Mouse (Mus musculus): ENCODE results near the gene Efcab11. TPM values are rescaled to one million over a fixed set of nuclear protein-coding genes. Genes with fewer than 3 reads are reported as not detected.
A peak's percentile ranks its signal among the peaks of the same experiment; 100 is the strongest.

The Efcab11 gene
- polyA plus RNA-seq (2017; shearing (Covaris generic)) = 1 to 10 TPM; 1.0 to 1.5 TPM

DNA sequence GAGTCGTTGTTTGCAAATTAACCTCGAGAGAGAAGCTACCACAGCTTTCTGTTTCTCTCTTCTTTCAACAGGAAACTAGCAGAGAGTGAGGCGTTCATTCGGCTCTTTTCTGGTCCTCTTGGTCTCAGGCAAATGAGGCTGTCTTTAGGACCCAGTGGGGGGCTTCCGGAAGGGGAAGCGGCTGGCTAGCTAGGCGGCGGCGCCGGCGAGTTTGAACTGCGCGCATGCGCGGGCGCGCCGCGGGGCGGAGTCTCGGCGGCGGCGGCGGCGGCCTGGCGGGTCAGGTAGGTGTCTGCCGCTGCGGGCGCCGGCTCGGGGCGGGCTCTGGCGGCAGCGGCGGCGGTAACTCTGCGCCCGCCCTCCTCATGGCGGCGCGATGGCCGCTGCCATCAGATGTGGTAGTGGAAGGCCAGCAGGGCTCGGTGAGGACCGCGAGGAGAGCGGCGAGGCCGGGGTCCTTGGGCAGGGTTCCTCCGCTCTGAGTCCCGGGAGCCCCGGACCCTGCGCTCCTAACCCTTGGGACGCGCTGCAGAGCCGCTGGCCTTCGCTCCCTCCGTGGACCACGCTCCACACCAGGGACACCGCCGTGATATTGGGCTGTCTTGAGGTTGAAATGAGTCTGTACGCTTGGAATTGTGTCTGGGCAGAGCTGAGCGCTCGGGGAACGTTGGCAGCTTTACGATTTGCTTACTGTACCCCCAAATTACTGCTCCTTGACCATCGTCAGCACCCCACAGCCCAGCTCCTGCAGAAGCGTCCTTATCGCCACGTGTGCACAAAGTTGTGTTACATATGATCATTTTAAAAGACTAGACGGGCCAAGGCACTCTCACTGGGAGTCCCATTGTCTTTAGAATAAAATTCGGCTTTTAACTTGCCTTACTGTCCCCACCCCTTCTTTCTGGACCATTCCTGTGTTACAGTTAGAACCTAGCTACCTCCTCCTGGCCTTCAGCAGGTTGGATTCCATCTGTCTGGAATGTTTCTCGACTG is at the start of gene Efcab11, which contains the start of gene Tdp1:
Gene Efcab11 (minus strand): TSS at position 171 of the 993 bp plus-strand sequence.
Gene Tdp1 (plus strand): TSS at position 249 of the 993 bp plus-strand sequence.
- ATAC-seq = peak; percentile 78

GRCm38 (mm10) chr12:99933630-99934029 is 49.4 kb upstream of the Efcab11 start:
- ATAC-seq = no peak

DNA sequence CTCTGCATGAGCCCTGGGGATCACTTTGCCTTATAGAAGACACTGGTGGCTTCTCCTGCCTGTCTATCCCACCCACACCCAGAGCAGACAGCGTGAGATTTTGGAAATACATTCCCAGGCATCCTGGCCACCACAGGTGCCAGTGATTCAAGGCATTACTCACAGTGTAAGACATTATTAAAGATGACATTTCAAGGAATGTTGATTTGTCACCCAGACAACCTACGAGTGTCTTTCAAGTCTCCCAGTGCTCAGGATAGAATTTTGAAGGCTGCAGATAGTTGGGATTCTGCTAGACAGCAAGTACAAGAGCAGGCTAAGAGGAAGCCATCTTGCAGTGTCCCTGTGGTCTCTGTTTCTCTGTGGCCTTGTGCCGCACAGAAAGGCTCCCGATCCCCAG is 48.0 kb upstream of the Efcab11 start:
- ATAC-seq = no peak

DNA sequence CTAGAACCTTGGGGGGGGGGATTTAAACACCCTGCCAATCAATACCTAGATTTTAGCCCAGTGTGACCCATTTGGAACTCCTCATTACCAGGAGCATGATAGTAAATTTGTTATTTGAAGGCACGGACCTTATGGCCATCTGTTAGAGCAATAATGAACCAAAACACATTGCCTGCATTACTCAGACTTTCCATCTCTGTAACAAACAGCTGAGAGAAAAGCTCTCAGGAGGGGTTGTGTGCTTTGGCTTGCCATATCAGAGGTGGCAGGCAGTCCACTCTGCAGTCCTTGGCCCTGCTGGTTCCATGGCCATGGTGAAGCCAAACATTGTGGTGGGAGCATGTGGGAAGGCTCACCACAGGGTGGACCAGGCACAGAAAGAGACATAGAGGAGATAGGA is 44.9 kb upstream of the Efcab11 start:
- ATAC-seq = no peak

GRCm38 (mm10) chr12:99928311-99928710 is 44.1 kb upstream of the Efcab11 start:
- ATAC-seq = no peak

DNA sequence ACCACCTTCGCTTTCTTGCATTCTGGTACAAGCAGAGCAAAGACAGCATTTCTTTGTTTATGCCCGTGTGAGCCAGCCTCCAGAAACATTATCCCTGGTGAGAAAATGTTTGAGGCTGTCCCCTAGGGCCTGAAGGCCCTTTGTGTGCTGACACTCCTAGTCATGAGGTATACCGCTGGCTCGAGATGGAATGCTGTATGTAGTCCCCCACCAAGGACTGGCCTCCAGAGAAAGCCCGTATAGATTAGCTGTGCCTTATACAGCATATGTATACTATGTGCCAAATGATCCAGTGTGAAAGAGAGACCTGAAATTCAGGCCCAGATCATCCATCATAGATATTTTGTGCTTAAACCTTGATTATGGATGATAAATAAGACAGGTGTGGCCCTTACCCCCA is 39.5 kb upstream of the Efcab11 start:
- ATAC-seq = no peak

DNA sequence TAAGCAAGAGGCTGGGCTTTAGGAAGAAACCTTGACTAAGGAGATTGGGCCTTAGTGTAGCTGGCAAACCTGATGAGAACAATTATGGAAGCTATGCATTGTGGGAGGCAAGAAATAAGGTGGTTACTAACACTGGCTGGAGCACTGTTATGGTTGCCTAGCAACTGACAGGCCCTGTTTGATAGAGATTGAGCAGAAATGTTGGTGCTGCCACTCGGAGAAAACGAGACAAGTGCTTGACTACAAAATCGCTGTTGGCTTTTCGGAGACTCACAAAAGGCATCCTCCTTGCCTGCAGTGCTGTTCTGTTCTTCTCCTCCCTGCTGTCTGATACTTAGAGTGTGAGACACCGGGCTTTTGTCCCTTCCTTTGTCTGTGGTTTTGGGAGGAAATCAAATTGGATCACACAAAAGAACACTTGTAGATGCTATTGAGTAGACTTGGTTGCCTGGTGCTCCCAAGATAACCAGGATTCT is 38.9 kb upstream of the Efcab11 start:
- ATAC-seq = no peak

- no peak for ATAC-seq
These were observed 36.8 kb upstream of the Efcab11 start for GRCm38 (mm10) chr12:99921045-99921444.

DNA sequence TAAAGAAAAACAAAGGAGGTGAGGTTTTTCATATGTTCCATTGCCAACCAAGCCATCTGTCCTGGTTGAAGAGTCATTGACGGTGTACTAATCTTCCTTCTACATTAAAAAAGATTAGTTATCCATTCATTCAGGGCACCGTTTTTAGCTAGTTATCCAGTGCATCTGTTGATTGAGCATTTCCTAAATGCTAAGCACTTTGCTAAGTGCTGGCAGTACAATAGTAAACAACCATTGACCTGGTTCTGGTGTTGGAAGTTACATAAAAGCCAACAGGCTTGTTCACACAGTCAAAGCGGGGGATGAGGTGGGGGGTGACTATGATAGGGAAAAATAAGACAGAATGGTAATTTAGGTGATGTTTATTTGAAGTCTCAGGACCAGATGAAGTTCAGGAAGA is 35.4 kb upstream of the Efcab11 start:
- ATAC-seq = no peak

GRCm38 (mm10) chr12:99917800-99918427 is 33.7 kb upstream of the Efcab11 start:
- ATAC-seq = no peak

GRCm38 (mm10) chr12:99911466-99911865 is 27.2 kb upstream of the Efcab11 start:
- no peak for ATAC-seq

DNA sequence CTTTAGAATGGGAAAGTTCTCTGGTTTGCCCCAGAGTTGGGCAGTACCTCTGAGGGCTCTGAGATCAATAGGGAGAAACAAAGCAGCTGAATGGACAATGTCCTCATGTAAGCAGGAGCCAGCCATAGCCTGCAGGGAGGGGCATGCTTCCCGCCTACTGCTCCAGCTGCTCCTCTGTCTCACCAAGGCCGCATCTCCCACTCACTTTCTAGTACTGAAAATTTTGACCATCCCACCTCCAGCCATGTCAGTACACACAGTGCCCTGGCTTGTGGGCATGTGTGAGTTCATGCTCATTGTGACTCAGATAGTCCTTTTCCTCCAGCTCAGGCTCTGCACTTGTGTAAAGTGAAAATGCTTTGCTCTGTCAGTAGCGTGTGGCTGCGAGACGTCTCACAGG is 20.3 kb upstream of the Efcab11 start:
- no peak for ATAC-seq

DNA sequence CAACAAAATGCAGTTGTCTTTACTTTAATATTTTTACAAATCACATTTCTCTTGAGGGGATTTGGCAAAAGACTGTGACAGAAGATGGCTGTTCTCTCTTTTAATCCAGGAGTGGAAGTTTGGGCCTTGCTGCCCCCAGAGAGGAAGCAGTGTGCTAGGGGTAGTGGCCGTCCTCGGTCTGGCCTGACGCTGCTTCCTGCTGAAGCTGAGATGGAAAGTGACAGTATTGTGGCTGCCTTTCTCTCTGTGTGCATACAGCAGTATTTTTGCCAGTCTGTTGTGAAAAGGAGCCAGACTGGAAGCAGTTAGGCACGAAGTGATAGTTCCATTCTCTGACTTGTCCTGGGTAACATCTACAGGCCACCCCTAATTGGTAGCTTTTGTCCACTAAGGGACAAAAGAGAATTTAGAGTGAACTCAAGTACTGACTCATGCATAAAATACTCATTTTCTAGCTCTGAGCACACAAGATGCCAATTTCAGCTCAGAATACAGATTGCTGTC is 18.7 kb upstream of the Efcab11 start:
- no peak for ATAC-seq

DNA sequence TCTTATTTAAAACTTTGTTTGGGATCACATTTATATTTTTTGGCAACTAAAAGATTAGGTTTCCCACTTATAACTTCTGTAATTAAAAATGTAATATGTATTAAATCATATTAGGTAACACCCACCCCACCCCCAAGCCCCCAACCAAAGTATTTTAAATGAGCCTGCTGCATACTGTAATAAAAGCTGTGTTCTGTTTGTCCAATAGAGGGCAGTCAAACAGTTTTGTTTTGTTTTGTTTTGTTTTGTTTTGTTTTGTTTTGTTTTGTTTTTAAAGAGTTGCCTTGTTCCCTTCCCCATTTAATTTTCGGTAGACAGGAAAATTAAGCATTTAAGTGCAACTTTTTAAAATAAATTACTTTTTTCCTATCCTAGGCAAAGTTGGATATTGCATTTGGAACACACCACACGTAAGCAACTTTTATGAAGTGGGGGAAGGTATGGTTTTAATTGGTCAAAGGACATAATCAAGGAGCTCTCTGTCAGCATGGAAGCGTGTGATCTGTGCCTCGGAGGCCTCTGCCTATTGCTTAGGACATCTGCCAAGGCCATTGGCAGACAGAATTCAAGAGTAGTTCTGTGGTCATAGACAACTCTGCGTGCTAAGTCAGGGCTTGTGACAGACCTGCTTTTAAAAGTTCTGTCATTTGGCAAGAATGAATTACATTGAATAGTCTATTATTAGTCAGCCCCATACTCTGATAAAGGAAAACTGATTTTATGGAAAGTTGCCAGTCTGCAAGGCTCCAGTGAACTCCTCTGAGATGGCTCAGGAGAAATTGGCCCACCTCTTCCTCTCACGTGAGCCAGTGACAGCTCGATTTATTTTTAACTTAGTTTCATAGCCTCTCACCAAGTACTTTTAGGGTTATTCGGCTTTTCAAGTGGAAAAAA is 18.0 kb upstream of the Efcab11 start:
- ATAC-seq = no peak

GRCm38 (mm10) chr12:99899991-99900390 is 15.8 kb upstream of the Efcab11 start:
- ATAC-seq = peak; percentile 54

GRCm38 (mm10) chr12:99898248-99898870 is 14.1 kb upstream of the Efcab11 start:
- ATAC-seq = no peak

GRCm38 (mm10) chr12:99897846-99898245 is 13.6 kb upstream of the Efcab11 start:
- ATAC-seq = no peak

DNA sequence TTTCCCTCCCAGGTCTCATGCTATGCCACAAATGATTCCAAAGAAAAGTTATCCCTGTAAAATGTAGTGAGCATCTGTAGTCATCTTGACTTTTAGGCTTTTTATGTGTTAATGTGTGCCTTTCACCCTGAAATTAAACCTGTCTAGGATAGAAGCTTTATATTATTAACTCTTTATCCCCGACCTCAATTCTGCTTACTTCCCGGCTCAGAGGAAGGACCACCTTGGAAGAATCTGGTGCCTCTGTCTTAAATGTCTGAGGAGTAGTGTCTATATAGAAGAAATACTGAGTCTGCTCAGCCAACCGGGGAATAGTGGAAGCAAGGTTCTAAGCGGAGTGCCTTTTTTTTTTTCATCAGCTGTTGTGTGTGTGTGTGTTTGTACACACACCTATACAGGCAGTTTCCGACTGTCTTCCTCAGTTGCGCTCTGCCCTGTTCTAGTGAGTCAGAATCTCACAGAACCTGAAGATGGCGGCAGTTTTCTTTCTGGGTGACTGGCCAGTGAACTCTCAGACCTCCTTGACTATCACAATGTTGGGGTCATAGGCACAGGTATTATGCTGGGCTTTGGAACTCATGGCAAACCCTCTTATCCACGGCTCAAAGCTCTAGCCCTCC is 1.2 kb upstream of the Efcab11 start:
- ATAC-seq = no peak

DNA sequence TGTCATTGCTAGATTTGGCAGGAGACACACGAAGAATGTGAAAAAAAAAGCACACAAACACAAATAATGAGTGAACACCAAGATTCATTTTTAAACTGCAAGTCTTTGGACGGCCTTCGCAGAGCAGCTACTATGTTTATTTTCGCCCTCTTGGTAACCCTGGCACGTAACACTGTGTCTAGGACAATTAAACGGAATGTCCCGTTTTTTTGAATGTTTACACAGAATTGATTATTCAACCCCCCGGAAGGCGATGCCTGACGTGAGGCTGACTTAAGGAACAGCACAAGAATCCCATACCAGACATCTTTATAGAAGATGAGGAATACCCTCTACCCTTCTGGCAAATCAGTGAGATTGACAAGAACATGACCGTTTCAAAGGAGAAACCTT is 530 bp downstream of the Efcab11 start:
- ATAC-seq = peak; percentile 15

DNA sequence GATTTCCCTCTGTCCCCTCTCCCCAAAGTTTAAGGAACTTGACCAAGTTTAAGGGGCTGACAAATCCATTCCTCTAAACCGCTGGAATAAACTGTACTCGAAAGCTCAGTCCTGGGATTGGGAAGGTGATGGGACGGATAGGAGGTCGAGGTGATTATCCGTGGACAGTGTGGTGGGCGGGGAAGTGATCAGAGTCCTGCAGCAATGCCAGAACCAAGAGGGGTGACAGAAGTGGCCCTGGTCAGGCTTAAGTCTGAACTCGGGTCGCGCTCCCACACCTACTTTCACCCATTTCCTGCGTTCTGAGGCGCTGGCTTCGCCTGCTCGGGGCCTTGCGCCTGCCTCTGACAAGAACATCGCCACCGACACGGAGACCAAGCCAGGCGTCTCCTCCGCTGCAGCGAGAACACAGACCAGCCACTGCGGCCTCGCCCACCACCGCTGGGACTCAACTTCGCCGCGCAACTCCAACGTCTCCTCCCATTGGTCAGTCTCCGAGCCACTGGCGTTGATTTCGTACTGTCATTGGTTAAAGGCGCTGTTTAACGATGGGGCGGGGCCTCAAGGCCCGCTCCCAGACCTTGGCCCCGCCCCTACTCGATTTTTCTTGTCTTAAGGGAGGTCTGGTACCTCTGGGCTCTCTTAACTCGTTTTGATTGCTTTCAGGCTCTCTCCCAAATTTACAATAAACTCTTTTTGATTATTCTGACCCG is 1.1 kb downstream of the Efcab11 start:
- ATAC-seq = peak; percentile 89

GRCm38 (mm10) chr12:99874609-99875008 is 9.6 kb downstream of the Efcab11 start:
- peak; percentile 32 for ATAC-seq
